ENCODE assay signal across 26 mouse cellular contexts in the genomic region with DNA sequence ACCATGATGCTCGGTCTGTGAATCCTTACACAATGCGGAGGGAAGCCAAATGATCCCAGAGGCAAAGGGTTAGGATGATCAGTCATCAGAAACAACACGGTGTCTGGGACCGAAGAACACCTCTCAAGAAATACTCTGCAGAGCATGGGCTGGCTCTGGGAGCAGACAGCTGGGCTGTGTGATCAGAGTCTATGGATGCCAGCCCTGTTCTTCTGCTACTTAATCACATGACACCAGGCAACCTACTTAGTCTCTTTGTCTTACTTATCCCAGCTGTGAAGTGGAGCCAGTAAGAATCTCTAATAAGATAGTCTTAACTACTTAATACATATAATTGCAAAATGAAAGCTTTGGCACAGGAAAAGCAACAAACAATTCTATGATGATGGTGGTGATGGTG.
"Had no signal": no experiment of that assay in that cellular context is flagged by ENCODE, and none has a peak within 500 bp of the region (broad histone marks: within the 10 kb centered on the region; RNA-seq: fewer than 3 reads in every experiment).

No protein-coding gene starts in this region.

- H3K36me3 ChIP-seq: hindbrain, embryonic 13.5 days; hindbrain, embryonic 15.5 days; liver, embryonic 12.5 days had no signal

- H3K9ac ChIP-seq: heart, embryonic 13.5 days; heart, embryonic 15.5 days; hindbrain, embryonic 13.5 days; hindbrain, embryonic 15.5 days; kidney, embryonic 15.5 days; limb, embryonic 13.5 days; limb, embryonic 15.5 days; liver, embryonic 12.5 days; liver, embryonic 14.5 days had no signal

- H3K9me3 ChIP-seq: heart, embryonic 13.5 days; heart, embryonic 15.5 days; hindbrain, embryonic 13.5 days; hindbrain, embryonic 15.5 days; kidney, embryonic 15.5 days; limb, embryonic 13.5 days; limb, embryonic 15.5 days; liver, embryonic 12.5 days had no signal

- H3K27me3 ChIP-seq: heart, embryonic 13.5 days; heart, embryonic 15.5 days; hindbrain, embryonic 13.5 days; hindbrain, embryonic 15.5 days; kidney, embryonic 15.5 days; limb, embryonic 13.5 days; limb, embryonic 15.5 days; liver, embryonic 12.5 days had no signal

- DNase-seq: gastrocnemius, postnatal 14 days; gastrocnemius, postnatal 36 days; heart, adult 11 months; heart, adult 2 months; heart, postnatal 14 days; heart, postnatal 36 days; kidney, adult 11 months; kidney, adult 2 months; kidney, adult 9 months; kidney, postnatal 14 days; kidney, postnatal 36 days; layer of hippocampus, postnatal 36 days; left cerebral cortex, postnatal 4 days had no signal

- H3K4me2 ChIP-seq: heart, embryonic 11.5 days; heart, embryonic 13.5 days; heart, embryonic 15.5 days; hindbrain, embryonic 13.5 days; hindbrain, embryonic 15.5 days; kidney, embryonic 15.5 days; limb, embryonic 13.5 days; limb, embryonic 15.5 days; liver, embryonic 12.5 days had no signal

- H3K4me1 ChIP-seq: heart, embryonic 13.5 days; heart, embryonic 15.5 days; hindbrain, embryonic 13.5 days; hindbrain, embryonic 15.5 days; kidney, embryonic 15.5 days; limb, embryonic 13.5 days; limb, embryonic 15.5 days; liver, embryonic 12.5 days had no signal

- H3K4me3 ChIP-seq: heart, adult 2 months; heart, embryonic 13.5 days; heart, embryonic 15.5 days; hindbrain, embryonic 13.5 days; hindbrain, embryonic 15.5 days; kidney, embryonic 15.5 days; limb, embryonic 13.5 days; limb, embryonic 15.5 days; liver, embryonic 12.5 days had no signal

- H3K27ac ChIP-seq: heart, adult 2 months; heart, embryonic 13.5 days; heart, embryonic 15.5 days; hindbrain, embryonic 13.5 days; hindbrain, embryonic 15.5 days; hindbrain, postnatal 0 days; kidney, embryonic 15.5 days; kidney, postnatal 0 days; limb, embryonic 13.5 days; limb, embryonic 15.5 days; liver, embryonic 12.5 days; liver, embryonic 14.5 days had no signal

- ATAC-seq: hindbrain, postnatal 0 days; intestine, embryonic 16.5 days; liver, embryonic 12.5 days had no signal
